Mouse (Mus musculus) neural tube, embryonic 13.5 days (tissue): ENCODE measurements around the gene Gtf2i. TPM values are rescaled to one million over a fixed set of nuclear protein-coding genes. Genes with fewer than 3 reads are reported as not detected.

Experiments
- ATAC-seq: fragments of 200-750 bp; cut with Nextera tagmentation; 2 replicates; pipeline ENCODE4 v1.8.0; 2017; ENCODE audit warnings: low read depth, mild to moderate bottlenecking, moderate TSS enrichment, moderate library complexity
- H3K27ac ChIP-seq: fragments of 300-500 bp; sonication (generic); replicated peaks from 2 replicates; pipeline ENCODE4 v1.5.1; 2015; ENCODE audit warnings: moderate library complexity, mild to moderate bottlenecking, inconsistent platforms
- H3K27me3 ChIP-seq: fragments of 300-500 bp; sonication (generic); 2 replicates; pipeline ENCODE4 v1.6.1; 2015; ENCODE audit warnings: mild to moderate bottlenecking, inconsistent platforms
- H3K36me3 ChIP-seq: fragments of 300-500 bp; sonication (generic); 2 replicates; pipeline ENCODE4 v1.6.1; 2015; ENCODE audit warnings: mild to moderate bottlenecking, inconsistent platforms
- H3K4me1 ChIP-seq: fragments of 300-500 bp; sonication (generic); replicated peaks from 2 replicates; pipeline ENCODE4 v1.6.1; 2015; ENCODE audit warnings: inconsistent platforms
- H3K4me2 ChIP-seq: fragments of 300-500 bp; sonication (generic); 2 replicates; pipeline ENCODE4 v1.6.1; 2015; ENCODE audit warnings: inconsistent platforms, mild to moderate bottlenecking, moderate library complexity
- H3K4me3 ChIP-seq: fragments of 300-500 bp; sonication (generic); 2 replicates; pipeline ENCODE4 v1.5.1; 2015; ENCODE audit warnings: mild to moderate bottlenecking, inconsistent platforms
- H3K9ac ChIP-seq: fragments of 300-500 bp; sonication (generic); 2 replicates; pipeline ENCODE4 v1.6.1; 2015; ENCODE audit warnings: moderate library complexity, mild to moderate bottlenecking, inconsistent platforms
- H3K9me3 ChIP-seq: fragments of 300-500 bp; sonication (generic); 2 replicates; pipeline ENCODE4 v1.6.1; 2016; ENCODE audit warnings: inconsistent platforms
- WGBS: fragments of 180-500 bp; shearing (Covaris S2); methylation state at CpG from one replicate; pipeline ENCODE4 v1.1.7; 2015; 5-methylcytosine and 5-hydroxymethylcytosine counted together
- polyA plus RNA-seq: library from polyadenylated mRNA; unstranded; fragments of >200 nt; fragmentation: Nextera tagmentation; extraction: Ambion mirVana; gene quantifications from 2 replicates; pipeline ENCODE4 v1.2.1, GENCODE M21; 2015

Gene Gtf2i
- polyA plus RNA-seq, 1 experiment from 2014 or later, result 188 TPM

- 88% methylated on average over 4 of the region's 4 CpGs for WGBS
- Histone ChIP-seq H3K4me1 (no peaks in the 10 kb centered on the region), H3K4me3 (no peak overlapping the region), H3K4me2 (no peak overlapping the region), H3K9me3 (no peaks in the 10 kb centered on the region), H3K27me3 (no peaks in the 10 kb centered on the region), H3K9ac (no peak overlapping the region), H3K27ac (no peak overlapping the region), H3K36me3 (peaks cover 96% of the 10 kb centered on the region)
- no peak for ATAC-seq
These were observed 44.0 kb downstream of the Gtf2i start for GRCm38 (mm10) chr5:134270566-134270965.

GRCm38 (mm10) chr5:134269751-134270150, 44.8 kb downstream of the Gtf2i start:
- peaks cover 96% of the 10 kb centered on the region for H3K36me3 ChIP-seq

DNA sequence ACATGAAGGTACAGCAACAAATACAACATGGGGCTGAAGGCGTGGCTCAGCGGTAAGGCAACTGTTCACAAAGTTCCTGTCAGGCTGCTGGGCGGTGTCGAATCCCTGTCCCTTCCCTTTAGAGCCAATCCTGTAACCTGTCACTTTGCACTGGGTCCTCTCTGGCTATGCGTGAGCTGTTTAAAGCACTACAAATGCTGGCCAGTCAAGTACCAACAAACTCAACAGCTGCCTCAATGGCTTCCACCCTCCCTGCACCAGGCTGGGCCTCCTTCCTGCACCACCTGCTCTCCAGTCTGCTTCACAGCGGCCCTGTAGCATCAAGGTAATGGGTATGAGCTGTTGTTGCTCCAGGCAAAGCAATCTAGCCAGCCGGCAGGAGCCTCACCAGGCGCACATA, 45.8 kb downstream of the Gtf2i start:
- WGBS, result 95% methylated on average over 8 of the region's 8 CpGs
- peaks cover 98% of the 10 kb centered on the region for H3K36me3 ChIP-seq

More at GRCm38 (mm10) chr5:134269751-134270150, 44.8 kb downstream of the Gtf2i start:
- no peak for ATAC-seq
- no peak overlapping the region for H3K4me3 ChIP-seq
- 92% methylated on average over 5 of the region's 5 CpGs for WGBS
- no peak overlapping the region for H3K9ac ChIP-seq
- no peaks in the 10 kb centered on the region for H3K27me3 ChIP-seq
- no peaks in the 10 kb centered on the region for H3K4me1 ChIP-seq
- H3K4me2 ChIP-seq, result no peak overlapping the region
- H3K9me3 ChIP-seq, result no peaks in the 10 kb centered on the region
- H3K27ac ChIP-seq, result no peak overlapping the region

GRCm38 (mm10) chr5:134266404-134266803, 48.2 kb downstream of the Gtf2i start:
- Histone ChIP-seq H3K9ac (no peak overlapping the region), H3K36me3 (peaks cover 98% of the 10 kb centered on the region), H3K4me3 (no peak overlapping the region), H3K4me1 (no peaks in the 10 kb centered on the region), H3K27me3 (no peaks in the 10 kb centered on the region), H3K9me3 (no peaks in the 10 kb centered on the region), H3K4me2 (no peak overlapping the region), H3K27ac (no peak overlapping the region)
- ATAC-seq, result no peak
- WGBS, result 81% methylated on average over 18 of the region's 18 CpGs

More for the DNA sequence above, 45.8 kb downstream of the Gtf2i start:
- H3K4me2 ChIP-seq, result no peak overlapping the region
- ATAC-seq, result no peak
- no peaks in the 10 kb centered on the region for H3K9me3 ChIP-seq
- no peak overlapping the region for H3K9ac ChIP-seq
- H3K27me3 ChIP-seq, result no peaks in the 10 kb centered on the region
- no peak overlapping the region for H3K27ac ChIP-seq
- H3K4me1 ChIP-seq, result no peaks in the 10 kb centered on the region
- H3K4me3 ChIP-seq, result no peak overlapping the region

- no peak for ATAC-seq
- H3K36me3 ChIP-seq, result peaks cover 98% of the 10 kb centered on the region
- 82% methylated on average over 2 of the region's 2 CpGs for WGBS
These were observed 48.7 kb downstream of the Gtf2i start for GRCm38 (mm10) chr5:134265890-134266289.

GRCm38 (mm10) chr5:134260001-134260636, 54.4 kb downstream of the Gtf2i start:
- H3K27ac ChIP-seq, result no peak overlapping the region
- no peak overlapping the region for H3K9ac ChIP-seq
- H3K4me2 ChIP-seq, result no peak overlapping the region
- no peak for ATAC-seq
- no peaks in the 10 kb centered on the region for H3K9me3 ChIP-seq
- WGBS, result 85% methylated on average over 9 of the region's 9 CpGs
- no peaks in the 10 kb centered on the region for H3K27me3 ChIP-seq
- H3K36me3 ChIP-seq, result peaks cover 96% of the 10 kb centered on the region
- no peak overlapping the region for H3K4me3 ChIP-seq
- H3K4me1 ChIP-seq, result no peaks in the 10 kb centered on the region

More at GRCm38 (mm10) chr5:134265890-134266289, 48.7 kb downstream of the Gtf2i start:
- Histone ChIP-seq H3K9ac (no peak overlapping the region), H3K4me2 (no peak overlapping the region), H3K27me3 (no peaks in the 10 kb centered on the region), H3K4me3 (no peak overlapping the region), H3K27ac (no peak overlapping the region), H3K9me3 (no peaks in the 10 kb centered on the region), H3K4me1 (no peaks in the 10 kb centered on the region)

DNA sequence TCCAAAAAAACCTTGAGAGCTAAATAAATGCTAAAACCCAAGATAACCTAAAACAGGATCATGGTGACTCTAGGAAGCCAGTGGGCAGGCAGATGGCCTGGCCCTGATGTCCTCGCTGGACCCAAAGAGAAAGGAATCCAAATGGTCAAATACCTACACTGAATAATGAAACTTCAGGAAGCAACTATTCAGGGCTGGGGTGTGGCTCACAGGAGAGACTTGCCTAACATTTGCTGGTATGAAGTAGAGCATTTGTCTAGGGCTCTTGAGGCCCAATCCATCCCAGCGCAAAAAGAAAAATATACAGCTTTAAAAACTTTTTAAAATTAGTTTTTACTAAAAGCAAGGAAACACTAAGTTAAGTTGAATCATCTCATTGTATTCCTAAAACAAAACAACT, 55.6 kb downstream of the Gtf2i start:
- no peaks in the 10 kb centered on the region for H3K27me3 ChIP-seq
- 91% methylated on average over 2 of the region's 2 CpGs for WGBS

GRCm38 (mm10) chr5:134258395-134258794, 56.2 kb downstream of the Gtf2i start:
- Histone ChIP-seq H3K27ac (no peak overlapping the region), H3K9me3 (no peaks in the 10 kb centered on the region), H3K4me2 (no peak overlapping the region), H3K27me3 (no peaks in the 10 kb centered on the region), H3K4me1 (no peaks in the 10 kb centered on the region), H3K36me3 (peaks cover 96% of the 10 kb centered on the region), H3K9ac (no peak overlapping the region), H3K4me3 (no peak overlapping the region)
- no peak for ATAC-seq
- WGBS, result 84% methylated on average over 4 of the region's 4 CpGs

More for the DNA sequence above, 55.6 kb downstream of the Gtf2i start:
- H3K4me2 ChIP-seq, result no peak overlapping the region
- no peak overlapping the region for H3K9ac ChIP-seq
- H3K4me3 ChIP-seq, result no peak overlapping the region
- H3K27ac ChIP-seq, result no peak overlapping the region
- H3K9me3 ChIP-seq, result no peaks in the 10 kb centered on the region
- no peak for ATAC-seq
- H3K36me3 ChIP-seq, result peaks cover 96% of the 10 kb centered on the region
- no peaks in the 10 kb centered on the region for H3K4me1 ChIP-seq

GRCm38 (mm10) chr5:134257349-134258031, 57.1 kb downstream of the Gtf2i start:
- Histone ChIP-seq H3K36me3 (peaks cover 96% of the 10 kb centered on the region), H3K27ac (no peak overlapping the region), H3K9me3 (no peaks in the 10 kb centered on the region), H3K9ac (no peak overlapping the region), H3K4me3 (no peak overlapping the region), H3K4me2 (no peak overlapping the region), H3K27me3 (no peaks in the 10 kb centered on the region), H3K4me1 (no peaks in the 10 kb centered on the region)
- WGBS, result 95% methylated on average over 13 of the region's 13 CpGs
- no peak for ATAC-seq

DNA sequence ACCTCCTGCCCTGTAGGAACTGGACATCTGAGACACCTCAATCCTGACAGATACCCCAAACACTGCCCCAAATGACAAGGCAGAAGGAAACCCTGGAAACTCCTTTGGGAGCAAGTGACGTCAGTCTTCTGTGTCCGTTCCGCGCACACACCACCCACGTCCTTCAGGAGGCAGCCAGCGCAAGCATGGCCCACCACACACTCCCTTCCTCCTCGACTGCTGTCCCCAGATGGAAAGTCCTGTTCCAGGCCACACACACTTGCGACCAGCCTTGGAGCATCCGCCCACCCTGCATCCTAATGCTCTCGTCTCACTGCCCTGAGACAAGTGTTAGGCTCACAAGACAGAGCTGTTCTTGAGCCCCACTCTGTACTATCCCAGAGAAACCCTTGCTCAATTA, 59.3 kb downstream of the Gtf2i start:
- Histone ChIP-seq H3K4me2 (no peak overlapping the region), H3K27me3 (no peaks in the 10 kb centered on the region), H3K27ac (no peak overlapping the region), H3K9me3 (no peaks in the 10 kb centered on the region), H3K4me1 (no peaks in the 10 kb centered on the region), H3K4me3 (no peak overlapping the region), H3K36me3 (peaks cover 95% of the 10 kb centered on the region), H3K9ac (no peak overlapping the region)
- ATAC-seq, result no peak
- 94% methylated on average over 10 of the region's 10 CpGs for WGBS

DNA sequence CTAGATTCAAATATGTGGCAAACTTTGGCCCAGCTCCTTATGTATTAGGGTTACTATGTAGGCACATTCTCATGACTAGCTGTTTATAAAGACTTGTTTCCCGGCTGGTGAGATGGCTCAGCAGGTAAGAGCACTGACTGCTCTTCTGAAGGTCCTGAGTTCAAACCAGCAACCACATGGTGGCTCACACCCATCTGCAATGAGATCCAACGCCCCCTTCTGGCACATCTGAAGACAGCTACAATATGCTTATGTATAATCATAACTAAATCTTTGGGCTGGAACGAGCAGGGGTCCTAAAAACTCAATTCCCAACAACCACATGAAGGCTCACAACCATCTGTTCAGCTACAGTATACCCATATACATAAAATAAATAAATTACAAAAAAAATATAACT, 60.8 kb downstream of the Gtf2i start:
- 90% methylated on average over 3 of the region's 3 CpGs for WGBS

GRCm38 (mm10) chr5:134251083-134251482, 63.5 kb downstream of the Gtf2i start:
- Histone ChIP-seq H3K4me3 (no peak overlapping the region), H3K4me1 (no peaks in the 10 kb centered on the region), H3K4me2 (no peak overlapping the region), H3K27me3 (no peaks in the 10 kb centered on the region), H3K27ac (no peak overlapping the region), H3K9ac (no peak overlapping the region), H3K9me3 (no peaks in the 10 kb centered on the region), H3K36me3 (peaks cover 98% of the 10 kb centered on the region)
- WGBS, result over 99% methylated on average over 4 of the region's 4 CpGs
- no peak for ATAC-seq

More for the DNA sequence above, 60.8 kb downstream of the Gtf2i start:
- Histone ChIP-seq H3K4me1 (no peaks in the 10 kb centered on the region), H3K36me3 (peaks cover 94% of the 10 kb centered on the region), H3K9ac (no peak overlapping the region), H3K27ac (no peak overlapping the region), H3K27me3 (no peaks in the 10 kb centered on the region), H3K4me3 (no peak overlapping the region), H3K9me3 (no peaks in the 10 kb centered on the region), H3K4me2 (no peak overlapping the region)
- ATAC-seq, result no peak
